Mouse (Mus musculus): ENCODE data around the gene Ptprr. TPM values are rescaled to one million over a fixed set of nuclear protein-coding genes. Genes with fewer than 3 reads are reported as not detected.

Ptprr gene
- polyA plus RNA-seq, 1 experiment, result 1.6 TPM

DNA sequence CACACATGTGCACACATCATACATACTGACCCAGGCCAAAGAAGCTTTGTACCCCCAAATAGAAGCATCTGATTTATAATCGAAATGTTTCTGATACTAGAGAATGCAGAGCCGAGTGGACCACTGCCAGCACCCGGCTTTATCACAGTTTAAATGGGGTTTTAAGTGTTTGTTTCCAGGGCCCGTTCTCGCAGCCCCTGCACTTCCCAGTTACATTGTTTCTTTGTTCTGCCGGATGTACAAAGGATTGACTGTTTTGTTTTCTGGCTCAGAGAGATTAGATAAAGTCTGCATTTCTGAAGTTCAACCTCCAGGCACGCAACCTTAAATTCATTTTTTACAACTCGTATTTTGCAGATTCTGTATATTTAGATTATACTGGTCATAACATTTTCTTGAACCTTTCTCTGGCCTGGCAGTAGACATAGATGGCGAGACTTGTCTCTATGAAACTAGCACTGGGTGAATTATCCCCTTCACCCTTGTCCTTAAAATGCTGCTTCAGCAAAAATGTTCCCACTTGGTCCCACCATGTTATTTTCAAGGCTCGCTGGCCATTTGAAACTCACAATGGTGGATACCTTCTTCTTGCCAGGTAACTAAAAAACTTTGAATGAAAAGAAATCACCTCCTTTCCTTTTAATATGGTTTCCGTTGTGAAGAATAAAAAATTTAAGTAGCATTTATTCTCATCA, 292.6 kb downstream of the Ptprr start:
- H3K4me3 ChIP-seq (replicated peaks; ENCODE audit: control insufficient read depth, low read depth, low read length), result no peak overlapping the region
- no peaks in the 10 kb centered on the region for H3K4me1 ChIP-seq (ENCODE audit: control insufficient read depth, insufficient read depth, low read length)
- H3K27ac ChIP-seq (ENCODE audit: control insufficient read depth, insufficient read depth, low read depth, low read length, poor library complexity), result no peak overlapping the region
- TF ChIP-seq CTCF (IDR thresholded peaks at IDR 0.05; ENCODE audit: control insufficient read depth, insufficient read depth, low read length) (no peak), POLR2A (IDR thresholded peaks at IDR 0.05; ENCODE audit: borderline replicate concordance, control insufficient read depth, low read depth, low read length) (no peak)
- WGBS, result 67% methylated on average over 11 of the region's 11 CpGs

DNA sequence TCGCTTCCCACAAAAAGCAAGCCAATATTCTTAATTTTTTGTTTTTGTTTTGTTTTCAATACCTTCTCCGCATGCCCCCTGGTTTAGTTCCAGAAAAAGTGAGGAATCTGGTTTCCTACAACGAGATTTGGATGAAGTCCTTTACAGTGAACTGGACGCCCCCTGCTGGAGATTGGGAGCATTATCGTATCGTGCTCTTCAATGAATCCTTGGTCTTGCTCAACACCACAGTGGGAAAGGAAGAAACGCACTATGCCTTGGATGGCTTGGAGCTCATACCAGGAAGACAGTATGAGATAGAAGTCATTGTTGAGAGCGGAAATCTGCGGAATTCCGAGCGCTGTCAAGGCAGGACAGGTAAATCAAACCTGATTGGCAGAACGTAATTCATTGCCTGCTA, 301.2 kb downstream of the Ptprr start:
- Histone ChIP-seq H3K27ac (ENCODE audit: control insufficient read depth, insufficient read depth, low read depth, low read length, poor library complexity) (no peak overlapping the region), H3K4me3 (replicated peaks; ENCODE audit: control insufficient read depth, low read depth, low read length) (no peak overlapping the region), H3K4me1 (ENCODE audit: control insufficient read depth, insufficient read depth, low read length) (no peaks in the 10 kb centered on the region)
- peak; percentile 34 for TF ChIP-seq CTCF (IDR thresholded peaks at IDR 0.05; ENCODE audit: control insufficient read depth, insufficient read depth, low read length)
- no peak for TF ChIP-seq POLR2A (IDR thresholded peaks at IDR 0.05; ENCODE audit: borderline replicate concordance, control insufficient read depth, low read depth, low read length)
- WGBS, result 24% methylated on average over 12 of the region's 12 CpGs

Other genes starting within 250 kb of the Ptprr start
- gene Tspan8, start 201.4 kb upstream of the Ptprr start, polyA plus RNA-seq (2011; ENCODE audit: insufficient read depth, insufficient read length, low replicate concordance, missing spikeins), result 59.2 and 63.6 TPM in 2 replicates
- gene 4933416C03Rik, start 95.7 kb downstream of the Ptprr start, polyA plus RNA-seq (2011; ENCODE audit: insufficient read depth, insufficient read length, low replicate concordance, missing spikeins), result not detected in 2 replicates